Mouse (Mus musculus) regulatory T cell (primary cell): Measurements from ENCODE around the gene Pnliprp1.

Experiments
- in situ Hi-C: fragments of 300-600 bp; cut with MboI, MseI; formaldehyde crosslinking; loops from one replicate; pipeline ENCODE4 v1.15.1; 2025; ENCODE audit warnings: high pct_unique_total_duplicates

The Pnliprp1 gene

DNA sequence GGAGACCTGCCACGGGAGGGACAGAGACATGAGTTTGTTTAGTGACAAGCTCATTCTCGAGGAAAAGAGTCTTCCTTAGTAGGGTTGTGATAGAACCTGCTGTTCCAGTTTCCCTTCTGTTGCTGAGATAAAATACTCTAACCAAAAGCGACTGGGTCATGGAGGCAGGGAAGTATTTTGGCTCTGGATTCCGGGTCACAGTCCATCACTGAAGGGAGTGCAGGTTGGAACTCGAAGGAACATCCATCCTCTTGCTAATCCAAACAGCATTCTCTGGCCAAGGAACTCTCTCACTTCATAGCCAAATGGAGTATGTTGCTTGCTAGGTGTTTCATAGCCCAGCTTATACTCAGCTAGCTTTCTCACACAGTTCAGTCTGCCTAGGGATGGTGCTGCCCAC is 47.8 kb downstream of the Pnliprp1 start:
- in situ Hi-C loops: no loop called here

DNA sequence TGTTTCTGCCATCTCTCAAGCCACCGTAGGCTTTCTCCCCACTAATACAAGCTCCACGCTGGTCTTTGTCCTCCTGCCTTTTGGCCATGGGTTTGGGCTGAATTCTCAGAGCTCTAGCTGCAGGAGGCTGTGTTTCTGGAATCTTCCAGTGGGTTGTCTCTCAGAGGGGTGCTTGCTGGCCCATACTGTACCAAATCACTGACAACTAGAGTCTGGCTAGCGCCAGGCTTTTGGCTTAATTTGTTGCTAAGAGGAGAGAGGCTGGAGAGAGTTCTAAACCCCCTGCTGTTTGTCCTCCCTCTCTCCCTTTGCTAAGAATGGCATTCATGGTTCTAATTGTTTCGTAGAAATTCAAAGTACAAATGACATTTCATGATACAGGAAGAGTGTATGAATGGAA is 52.9 kb downstream of the Pnliprp1 start:
- in situ Hi-C loops: no loop called here

GRCm38 (mm10) chr19:58783938-58784337 is 55.3 kb downstream of the Pnliprp1 start:
- in situ Hi-C loops: no loop called here

GRCm38 (mm10) chr19:58789194-58789593 is 60.5 kb downstream of the Pnliprp1 start:
- in situ Hi-C loops: no loop called here
